Mouse (Mus musculus) cortical plate, adult 2 months (tissue): Measurements from ENCODE around the gene Tmem100.

Experiments
- CTCF ChIP-seq: fragments of 200-500 bp; IDR thresholded peaks from 2 replicates; pipeline ENCODE4 v1.5.1; 2011; ENCODE audit warnings: mild to moderate bottlenecking, control low read depth, low read length; ENCODE audit not compliant: insufficient read depth; ENCODE audit errors: extremely low read depth
- POLR2A ChIP-seq: fragments of 200-500 bp; IDR thresholded peaks from 2 replicates; pipeline ENCODE4 v1.6.1; 2011; ENCODE audit warnings: mild to moderate bottlenecking, low read length, control low read depth; ENCODE audit not compliant: insufficient read depth; ENCODE audit errors: extremely low read depth

DNA sequence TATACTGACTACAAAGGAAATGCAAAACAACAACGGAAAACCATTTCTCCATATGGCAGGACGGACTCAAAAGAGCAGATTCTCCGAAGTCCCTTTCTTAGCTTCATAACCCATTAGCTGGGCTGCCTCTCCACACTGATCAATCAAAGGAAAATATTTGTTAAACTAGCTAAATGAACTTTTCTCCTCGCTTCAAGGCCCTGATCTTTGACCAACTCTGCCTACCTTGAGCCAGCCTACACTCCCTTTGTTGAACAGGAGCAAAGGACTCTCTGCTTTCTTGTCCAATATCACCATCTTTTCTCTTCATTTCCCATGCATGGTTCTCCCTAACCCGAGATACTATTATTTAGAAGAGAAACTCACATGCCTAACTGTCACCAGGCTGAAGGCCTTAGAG lies 34.6 kb upstream of the Tmem100 start:
- TF ChIP-seq CTCF (no peak), POLR2A (no peak)
